Mouse (Mus musculus) E14TG2a.4 (cell line): ENCODE data around the gene Gpc6.

ENCODE experiments used
- CTCF ChIP-seq: conservative IDR thresholded peaks from 2 replicates; pipeline ENCODE4 v1.5.1; 2014; ENCODE audit warnings: low read length
- NANOG ChIP-seq: IDR thresholded peaks from 2 replicates; pipeline ENCODE4 v1.6.1; 2014; ENCODE audit warnings: borderline replicate concordance, low read length, mixed read lengths
- POU5F1 ChIP-seq: IDR thresholded peaks from 2 replicates; pipeline ENCODE4 v1.6.1; 2014; ENCODE audit warnings: low read length, borderline replicate concordance

DNA sequence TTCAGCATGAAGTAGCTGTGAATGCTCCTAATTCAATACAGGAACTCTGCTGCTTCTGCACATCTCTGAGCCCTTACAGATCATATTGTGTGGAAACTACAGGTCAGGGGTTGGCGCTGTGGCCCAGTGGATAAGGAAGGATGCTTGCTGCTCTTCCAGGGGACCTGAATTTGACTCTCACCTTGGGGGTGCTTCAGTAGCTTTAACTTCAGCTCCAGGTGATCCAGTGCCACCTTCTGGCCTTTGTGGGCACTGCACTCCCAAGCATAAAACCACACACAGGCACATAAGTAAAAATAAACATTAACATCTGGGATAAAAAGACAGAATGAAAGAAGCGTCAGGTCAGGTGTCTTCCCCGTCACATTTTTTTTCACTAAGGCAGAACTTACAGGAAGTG, 957.1 kb downstream of the Gpc6 start:
- TF ChIP-seq CTCF (peak; percentile 57), NANOG (no peak), POU5F1 (no peak)
